8 mouse cellular contexts compared by ENCODE assay signal in genomic region chr6:83914720-83915271, GRCm38 (mm10). TPM values are rescaled to one million over a fixed set of nuclear protein-coding genes. Genes with fewer than 3 reads are reported as not detected.
DNase-seq lines count a peak whose midpoint lies in the region; ATAC-seq and TF ChIP-seq lines count a peak whose summit lies in the region.

No protein-coding gene starts in this region.

- DNase-seq in cerebellum, postnatal 25 days, result no peak
- DNase-seq in spleen, adult 2 months (ENCODE audit: low read depth in 1 of 2, low spot score in 2 of 2), result no peak
- DNase-seq in spleen, postnatal 4 days (ENCODE audit: low spot score in 2 of 2), result no peak
- DNase-seq in hindbrain, embryonic 10.5 days (ENCODE audit: low spot score), result no peak
- no peak for DNase-seq in left cerebral cortex, adult 9 months (ENCODE audit: low spot score in 2 of 2)
- no peak for DNase-seq in cerebellum, adult 9-11 months

- H3K4me1 ChIP-seq in spleen, adult 2 months (ENCODE audit: control insufficient read depth, insufficient read depth, insufficient read length), result no peaks in the 10 kb centered on the region
- peaks cover 9% of the 10 kb centered on the region for H3K4me1 ChIP-seq in hindbrain, embryonic 10.5 days (replicated peaks)
- H3K4me1 ChIP-seq in megakaryocyte, embryonic 14.5 days, result peaks cover 6% of the 10 kb centered on the region

- no peak for TF ChIP-seq POLR2A in spleen, adult 2 months (IDR thresholded peaks at IDR 0.05; ENCODE audit: low read depth, low read length)

- peak; percentile 65 for ATAC-seq in cerebellum, adult (ENCODE audit: insufficient number of reproducible peaks, low FRiP score, low TSS enrichment)

- peak overlapping the region; percentile 95 for H3K4me3 ChIP-seq in spleen, adult 2 months (ENCODE audit: extremely low read depth, insufficient read depth, insufficient read length)
- H3K4me3 ChIP-seq in hindbrain, embryonic 10.5 days, result peak overlapping the region; percentile 99
- peak overlapping the region; percentile 90 for H3K4me3 ChIP-seq in megakaryocyte, embryonic 14.5 days (replicated peaks)

- TF ChIP-seq CTCF in spleen, adult 2 months (IDR thresholded peaks at IDR 0.05; ENCODE audit: extremely low read depth, insufficient read depth, insufficient read length, insufficient replicate concordance), result no peak

- peak overlapping the region; percentile 95 for H3K27ac ChIP-seq in spleen, adult 2 months (ENCODE audit: insufficient read depth, low read length)
- peak overlapping the region; percentile 100 for H3K27ac ChIP-seq in hindbrain, embryonic 10.5 days

- WGBS in spleen, adult 2 months, result under 1% methylated on average over 38 of the region's 40 CpGs
- WGBS in hindbrain, embryonic 10.5 days, result under 1% methylated on average over 40 of the region's 40 CpGs

- H3K9me3 ChIP-seq in hindbrain, embryonic 10.5 days, result no peaks in the 10 kb centered on the region
- H3K9me3 ChIP-seq in megakaryocyte, embryonic 14.5 days, result no peaks in the 10 kb centered on the region

- H3K36me3 ChIP-seq in spleen, adult 2 months (ENCODE audit: control insufficient read depth, insufficient read depth, low read length), result no peaks in the 10 kb centered on the region
- H3K36me3 ChIP-seq in hindbrain, embryonic 10.5 days, result no peaks in the 10 kb centered on the region
- no peaks in the 10 kb centered on the region for H3K36me3 ChIP-seq in megakaryocyte, embryonic 14.5 days (replicated peaks; ENCODE audit: low read length)

- no peaks in the 10 kb centered on the region for H3K27me3 ChIP-seq in spleen, adult 2 months (ENCODE audit: control insufficient read depth, insufficient read depth, low read length)
- no peaks in the 10 kb centered on the region for H3K27me3 ChIP-seq in hindbrain, embryonic 10.5 days (ENCODE audit: insufficient read depth, poor library complexity, severe bottlenecking)
- H3K27me3 ChIP-seq in megakaryocyte, embryonic 14.5 days (replicated peaks), result peaks cover 2% of the 10 kb centered on the region

RNA-seq across cellular contexts. Expression of gene Zfp638, which starts 47.9 kb away (rescaled TPM):
- polyA plus RNA-seq in spleen, adult 2 months (2012; rRNA removed), result 7.3 and 8.7 TPM in 2 replicates
- polyA plus RNA-seq in hindbrain, embryonic 10.5 days (2016; fragmentation: Nextera tagmentation; extraction: Ambion mirVana), result 51.3 and 73.4 TPM in 2 replicates
- 2.5 TPM in 1 of 2 replicates, not detected in the other for polyA plus RNA-seq in megakaryocyte, embryonic 14.5 days (2012; ENCODE audit: insufficient read depth, low replicate concordance)
